Mouse (Mus musculus) liver, embryonic 11.5 days (tissue): ENCODE data around the gene Vmn2r112. TPM values are rescaled to one million over a fixed set of nuclear protein-coding genes. Genes with fewer than 3 reads are reported as not detected.
"Not testable (repeated sequence)": the region's sequence is repeated elsewhere in the genome, so short reads cannot be mapped to it uniquely, and the experiment has no call there.

Experiments
- ATAC-seq: fragments of 200-750 bp; cut with Nextera tagmentation; replicated peaks from 2 replicates; pipeline ENCODE4 v1.8.0; 2017; ENCODE audit warnings: moderate number of reproducible peaks, mild to moderate bottlenecking, moderate TSS enrichment, moderate library complexity; ENCODE audit not compliant: low FRiP score
- DNase-seq: peaks from one replicate; pipeline ENCODE4 v3.0.0-alpha.2; 2017; ENCODE audit warnings: low spot score
- H3K27ac ChIP-seq: fragments of 300-500 bp; sonication (generic); 2 replicates; pipeline ENCODE4 v1.5.1; 2014; ENCODE audit warnings: mild to moderate bottlenecking, low read depth, low read length, control low read depth
- H3K27me3 ChIP-seq: fragments of 300-500 bp; sonication (generic); replicated peaks from 2 replicates; pipeline ENCODE4 v1.6.1; 2014; ENCODE audit warnings: low read length, mixed read lengths; ENCODE audit not compliant: control insufficient read depth, insufficient read depth
- H3K36me3 ChIP-seq: fragments of 300-500 bp; sonication (generic); 2 replicates; pipeline ENCODE4 v1.6.1; 2014; ENCODE audit warnings: mild to moderate bottlenecking, low read length, moderate library complexity, mixed read lengths; ENCODE audit not compliant: control insufficient read depth, insufficient read depth
- H3K4me1 ChIP-seq: fragments of 300-500 bp; sonication (generic); replicated peaks from 2 replicates; pipeline ENCODE4 v1.6.1; 2014; ENCODE audit warnings: low read length, mixed read lengths; ENCODE audit not compliant: control insufficient read depth, insufficient read depth
- H3K4me2 ChIP-seq: fragments of 300-500 bp; sonication (generic); 2 replicates; pipeline ENCODE4 v1.6.1; 2014; ENCODE audit warnings: mild to moderate bottlenecking, control low read depth, moderate library complexity
- H3K4me3 ChIP-seq: fragments of 300-500 bp; sonication (generic); 2 replicates; pipeline ENCODE4 v1.5.1; 2014; ENCODE audit warnings: low read depth, low read length, control low read depth
- H3K9ac ChIP-seq: fragments of 300-500 bp; sonication (generic); 2 replicates; pipeline ENCODE4 v1.6.1; 2014; ENCODE audit warnings: low read depth, low read length, control low read depth
- H3K9me3 ChIP-seq: fragments of 300-500 bp; sonication (generic); 2 replicates; pipeline ENCODE4 v1.6.1; 2016; ENCODE audit warnings: low read length, inconsistent platforms, mixed read lengths; ENCODE audit not compliant: control insufficient read depth
- WGBS: fragments of 180-500 bp; shearing (Covaris S2); extraction: QIAGEN DNeasy Blood & Tissue Kit; methylation state at CpG from one replicate; pipeline ENCODE4 v1.1.7; 2014; 5-methylcytosine and 5-hydroxymethylcytosine counted together
- polyA plus RNA-seq: library from polyadenylated mRNA; unstranded; fragments of >200 nt; fragmentation: Nextera tagmentation; extraction: Ambion mirVana; gene quantifications from 2 replicates; pipeline ENCODE4 v1.2.1, GENCODE M21; 2014

Gene Vmn2r112
- polyA plus RNA-seq = not detected in 2 replicates

- DNase-seq, H3K9ac ChIP-seq, H3K36me3 ChIP-seq, H3K4me1 ChIP-seq, H3K27me3 ChIP-seq, H3K9me3 ChIP-seq, H3K27ac ChIP-seq, H3K4me3 ChIP-seq, ATAC-seq, H3K4me2 ChIP-seq: not testable (repeated sequence)
Observed at GRCm38 (mm10) chr17:22600651-22601050, at the start of gene Vmn2r112. Gene Vmn2r112 (plus strand): TSS chr17:22600951.

GRCm38 (mm10) chr17:22573382-22573781, 27.4 kb upstream of the Vmn2r112 start, which contains the start of gene Vmn2r111:
Gene Vmn2r111 (minus strand): TSS chr17:22573482.
- not testable (repeated sequence) for H3K4me1 ChIP-seq, H3K4me3 ChIP-seq, ATAC-seq, H3K36me3 ChIP-seq, H3K27me3 ChIP-seq, H3K27ac ChIP-seq, H3K9ac ChIP-seq, H3K9me3 ChIP-seq, H3K4me2 ChIP-seq, DNase-seq
- WGBS = 60% methylated on average over 1 of the region's 1 CpGs

DNA sequence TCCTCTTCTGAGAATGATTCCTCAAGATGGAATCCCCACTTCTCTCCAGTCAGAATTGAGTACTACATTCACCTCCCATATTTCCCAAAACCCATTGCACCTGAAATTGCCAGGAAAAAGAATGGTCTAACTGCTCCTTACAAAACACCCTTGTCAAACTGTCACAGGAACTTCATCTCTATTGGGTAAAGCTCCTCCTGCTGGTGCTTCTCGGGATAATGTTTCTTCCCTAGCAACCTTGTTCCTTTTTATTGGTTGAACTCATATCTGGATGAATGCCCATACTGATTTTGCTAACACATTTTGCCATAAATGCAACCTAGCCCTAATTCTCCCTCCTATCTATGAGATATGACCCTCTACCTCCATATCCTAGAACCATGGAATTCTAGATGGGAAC, 29.9 kb downstream of the Vmn2r112 start:
- ATAC-seq (no peak), DNase-seq (no peak)
- no peaks in the 10 kb centered on the region for H3K4me1 ChIP-seq
- no peak overlapping the region for H3K9ac ChIP-seq
- H3K9me3 ChIP-seq = no peaks in the 10 kb centered on the region
- H3K27me3 ChIP-seq = no peaks in the 10 kb centered on the region
- H3K4me3 ChIP-seq = no peak overlapping the region
- WGBS = 53% methylated on average over 1 of the region's 1 CpGs
- H3K27ac ChIP-seq = no peak overlapping the region
- no peak overlapping the region for H3K4me2 ChIP-seq
- no peaks in the 10 kb centered on the region for H3K36me3 ChIP-seq

Other genes starting within 250 kb of the Vmn2r112 start
- gene Zfp944, start 239.6 kb upstream of the Vmn2r112 start, polyA plus RNA-seq = 11.3 and 14.2 TPM in 2 replicates
- 7.5 and 8.5 TPM in 2 replicates for gene Zfp758, start 239.5 kb upstream of the Vmn2r112 start, polyA plus RNA-seq
- 7.0 and 8.4 TPM in 2 replicates for gene Zfp946, start 176.7 kb upstream of the Vmn2r112 start, polyA plus RNA-seq
- gene Vmn2r111, start 27.5 kb upstream of the Vmn2r112 start, polyA plus RNA-seq = not detected in 2 replicates